Mouse (Mus musculus): ENCODE data around the gene Elovl2.

The Elovl2 gene

DNA sequence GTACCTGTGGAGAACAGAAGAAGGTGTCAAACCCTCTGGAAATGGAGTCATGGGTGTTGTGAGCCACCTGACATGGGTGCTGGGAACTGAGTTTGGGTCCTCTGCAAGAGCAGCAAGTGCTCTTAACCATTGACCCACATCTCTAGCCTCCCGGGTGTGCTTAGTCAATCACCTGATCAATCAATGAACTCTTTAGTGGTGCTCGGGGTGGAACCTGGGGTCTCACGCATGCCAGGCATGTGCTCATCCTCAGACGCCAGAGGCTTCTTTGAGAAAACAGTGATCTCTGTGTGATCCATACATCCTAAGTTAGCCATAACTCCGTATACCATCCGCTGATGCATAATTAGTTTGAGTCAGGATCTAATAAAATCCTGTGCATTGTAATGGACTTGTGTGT is 15.0 kb upstream of the Elovl2 start:
- WGBS = 94% methylated on average over 6 of the region's 6 CpGs

DNA sequence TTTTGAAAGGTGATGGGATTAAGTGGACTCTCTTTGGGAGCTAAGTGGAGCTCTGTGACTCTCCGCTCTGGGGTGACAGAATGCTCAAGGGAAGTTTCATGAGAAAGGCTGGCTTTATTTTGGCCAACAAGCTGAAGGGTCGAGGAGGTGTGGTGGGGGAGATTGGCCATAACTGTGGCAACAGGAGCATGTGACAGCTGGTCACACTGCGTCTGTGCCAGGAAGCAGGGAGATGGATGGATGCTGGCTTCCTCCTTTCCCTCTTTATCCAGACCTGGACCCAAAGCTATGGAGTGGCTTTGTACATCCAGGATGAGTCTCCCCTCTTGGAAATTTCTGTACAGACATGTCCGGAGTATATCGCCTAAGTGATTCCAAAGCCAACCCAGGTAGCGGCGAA is 13.0 kb upstream of the Elovl2 start:
- 87% methylated on average over 7 of the region's 7 CpGs for WGBS

DNA sequence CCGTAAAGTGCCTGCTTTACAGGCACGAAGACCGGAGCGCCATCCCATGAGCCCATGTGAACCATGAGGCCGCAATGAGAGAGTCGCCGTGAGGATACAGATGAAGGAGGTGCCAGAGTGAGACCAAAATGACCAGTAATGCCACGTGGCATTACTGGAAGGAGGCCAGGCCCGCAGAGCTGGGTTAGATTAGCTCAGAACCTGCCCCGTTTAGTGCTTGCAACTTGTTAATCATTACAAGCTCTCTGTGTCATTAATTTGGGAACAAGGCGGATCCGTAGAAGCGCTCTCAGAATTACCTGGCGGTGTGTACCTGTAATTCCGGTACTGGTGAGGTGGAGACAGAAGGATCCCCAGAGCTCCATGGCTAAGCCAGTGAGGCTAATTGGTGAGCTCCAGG is 12.0 kb upstream of the Elovl2 start:
- 91% methylated on average over 15 of the region's 15 CpGs for WGBS

DNA sequence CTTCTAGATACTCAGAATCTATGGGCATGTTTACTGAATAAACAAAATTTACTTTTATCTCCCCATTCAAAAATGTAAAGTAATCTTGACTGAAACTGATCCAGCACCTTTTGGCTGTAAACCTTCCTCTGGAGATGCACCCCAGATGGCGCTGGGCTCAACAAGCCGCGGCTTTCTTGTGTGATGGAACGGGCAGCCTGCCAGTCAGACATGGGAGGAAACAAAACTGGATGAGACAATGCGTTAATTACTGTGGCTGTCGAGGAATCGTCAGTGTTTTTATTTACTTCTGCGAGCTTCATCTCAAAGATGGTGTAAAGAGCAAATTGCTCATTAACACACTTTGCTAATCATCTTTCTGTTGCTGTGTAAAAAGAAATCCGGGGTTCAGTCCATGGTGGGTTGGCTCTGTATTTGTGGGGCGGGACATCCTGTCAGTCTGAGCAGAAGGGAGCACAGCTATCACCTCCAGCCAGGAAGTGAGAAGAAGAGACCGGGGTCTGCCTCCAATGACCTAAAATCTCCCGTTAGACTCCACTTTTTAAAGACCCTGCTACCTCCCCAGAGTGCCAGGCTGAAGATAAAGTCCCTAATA is 11.3 kb upstream of the Elovl2 start:
- WGBS = 25% methylated on average over 12 of the region's 12 CpGs

DNA sequence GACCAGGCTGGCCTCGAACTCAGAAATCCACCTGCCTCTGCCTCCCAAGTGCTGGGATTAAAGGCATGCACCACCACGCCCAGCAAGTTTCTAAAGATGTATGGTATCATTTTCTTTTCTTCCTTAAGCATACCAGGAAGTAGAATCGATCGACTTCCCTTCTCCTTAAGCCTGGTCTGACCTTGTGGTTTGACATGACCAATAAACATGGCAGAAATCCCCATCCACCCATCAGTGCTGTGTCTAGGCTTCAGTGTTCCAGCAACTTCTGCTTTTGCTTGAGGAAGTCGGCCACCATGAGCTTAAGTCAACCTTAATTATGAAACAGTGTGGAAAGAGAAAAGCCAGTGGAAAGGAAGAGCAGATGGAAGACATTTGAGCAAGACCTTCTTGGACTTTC is 10.1 kb upstream of the Elovl2 start:
- 86% methylated on average over 5 of the region's 5 CpGs for WGBS

DNA sequence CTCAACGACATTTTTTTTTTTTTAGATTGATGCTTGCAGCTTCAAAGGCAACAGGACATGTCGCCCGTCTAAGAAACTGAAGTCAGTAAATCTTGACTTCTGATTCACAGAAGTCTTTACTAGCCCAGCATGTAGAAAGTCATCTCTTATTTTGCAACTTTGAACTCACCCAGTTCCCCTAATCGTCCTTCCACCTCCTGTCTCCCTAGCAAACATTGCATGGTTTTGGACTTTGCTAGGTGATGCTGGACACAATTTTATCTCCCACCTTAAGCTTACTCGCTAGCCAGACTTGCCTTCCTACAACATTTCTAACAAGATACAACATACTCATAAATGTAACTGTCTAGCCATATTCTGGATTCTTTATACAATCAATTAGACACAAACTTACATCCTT is 7.9 kb upstream of the Elovl2 start:
- 86% methylated on average over 5 of the region's 5 CpGs for WGBS

DNA sequence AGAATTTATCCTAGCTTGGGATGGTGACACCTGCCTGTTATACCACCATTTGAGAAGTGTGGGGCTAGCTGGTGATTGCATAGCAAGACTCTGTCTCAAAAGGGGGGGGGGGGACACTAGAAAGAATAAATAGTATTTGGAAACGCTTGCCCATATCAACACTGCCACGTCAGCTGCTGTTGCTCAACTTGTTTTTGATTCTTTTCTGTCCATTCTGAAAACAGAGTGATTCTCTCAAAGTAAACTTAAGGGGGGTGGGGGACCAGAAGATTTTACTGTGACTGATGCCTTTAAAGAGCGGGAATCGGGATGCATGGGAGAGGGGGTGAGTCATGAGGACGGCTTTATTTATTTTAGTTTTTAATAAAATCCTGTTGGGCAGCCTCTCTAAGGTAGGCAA is 6.3 kb upstream of the Elovl2 start:
- WGBS = 80% methylated on average over 5 of the region's 5 CpGs

DNA sequence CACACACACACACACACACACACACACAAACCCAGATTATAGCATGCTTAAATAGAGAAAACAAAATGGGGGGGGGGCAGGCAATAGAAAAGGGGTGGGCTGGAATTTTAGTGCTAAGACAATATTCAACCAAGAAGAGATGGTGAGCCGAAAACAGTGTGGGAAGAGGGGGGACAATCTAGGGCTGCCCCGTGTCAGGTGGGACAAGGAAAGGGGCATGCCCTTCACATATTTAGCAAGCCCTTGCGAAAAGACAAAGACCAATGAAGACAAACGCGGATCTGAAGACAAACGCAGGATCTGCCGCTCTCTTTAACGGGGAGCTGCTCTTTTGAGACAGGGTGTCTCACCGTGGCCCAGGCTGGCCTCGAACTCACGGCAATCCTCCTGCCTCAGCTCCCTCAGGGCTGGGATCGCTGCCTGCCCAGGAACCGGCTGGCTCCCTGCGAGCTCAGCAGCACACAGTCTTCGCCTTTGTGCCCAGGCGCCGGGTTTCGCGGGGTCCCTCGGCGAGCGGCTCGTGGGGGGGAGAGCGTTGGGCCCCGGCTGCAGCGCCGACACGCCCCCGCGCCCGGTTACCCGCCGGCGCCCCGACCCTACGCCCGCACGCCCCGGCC is 410 bp downstream of the Elovl2 start:
- WGBS = 1% methylated on average over 35 of the region's 39 CpGs

DNA sequence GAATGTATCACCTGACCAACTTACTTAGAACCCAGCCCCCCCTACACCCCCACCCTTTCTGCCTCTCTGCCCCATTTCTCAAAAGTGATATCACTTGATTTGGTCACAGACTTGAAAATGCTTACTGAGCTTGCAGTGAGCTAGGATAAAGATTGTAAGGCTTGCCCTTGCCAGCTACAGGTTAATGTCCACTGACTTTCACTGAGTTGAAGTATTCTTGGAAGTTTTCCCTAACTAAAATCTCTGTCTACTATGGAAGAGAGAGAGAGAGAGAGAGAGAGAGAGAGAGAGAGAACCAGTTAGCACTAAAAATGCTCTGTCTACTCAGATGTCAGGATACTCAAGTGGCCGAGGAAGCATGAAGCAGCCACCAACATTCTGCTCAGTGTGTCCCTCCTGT is 1.1 kb downstream of the Elovl2 start:
- WGBS = 30% methylated on average over 1 of the region's 1 CpGs

DNA sequence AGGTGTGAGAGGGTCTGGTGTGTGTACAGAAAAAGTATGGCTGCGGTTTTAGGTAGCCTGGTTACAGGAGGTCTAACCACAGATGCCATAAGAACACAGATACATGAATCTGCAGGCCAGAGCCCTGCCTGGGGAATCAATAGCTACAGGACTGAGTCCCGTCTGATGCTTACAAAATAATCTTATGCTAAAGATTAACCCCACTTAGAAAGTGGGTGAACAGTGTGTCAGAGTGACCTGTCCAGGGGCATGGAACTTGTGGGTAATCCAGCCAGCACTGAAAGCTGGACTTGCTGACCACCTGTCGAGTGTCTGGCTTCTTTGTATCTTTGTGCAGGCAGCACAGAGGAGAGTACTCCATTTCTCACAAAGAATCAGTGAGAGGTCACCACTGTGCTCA is 4.0 kb downstream of the Elovl2 start:
- 87% methylated on average over 3 of the region's 3 CpGs for WGBS

DNA sequence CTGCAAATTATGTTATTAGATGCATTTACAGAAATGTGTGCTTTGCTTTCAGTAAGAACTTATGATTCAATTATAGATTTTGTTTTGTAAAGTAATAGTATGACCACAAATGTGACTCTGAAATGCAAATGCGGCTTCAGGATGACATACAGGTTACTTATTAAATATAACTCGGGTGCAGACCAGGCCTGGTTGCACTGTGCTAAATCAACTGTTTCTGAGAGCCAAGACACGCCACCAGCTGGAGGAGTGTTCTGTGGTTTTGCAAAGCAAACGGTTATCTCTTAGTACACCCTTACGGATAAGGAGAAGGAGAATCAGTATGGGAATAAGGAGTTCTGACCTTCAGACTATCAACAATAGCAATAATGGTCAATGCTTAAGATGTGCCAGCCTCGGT is 4.5 kb downstream of the Elovl2 start:
- WGBS = 84% methylated on average over 6 of the region's 6 CpGs

DNA sequence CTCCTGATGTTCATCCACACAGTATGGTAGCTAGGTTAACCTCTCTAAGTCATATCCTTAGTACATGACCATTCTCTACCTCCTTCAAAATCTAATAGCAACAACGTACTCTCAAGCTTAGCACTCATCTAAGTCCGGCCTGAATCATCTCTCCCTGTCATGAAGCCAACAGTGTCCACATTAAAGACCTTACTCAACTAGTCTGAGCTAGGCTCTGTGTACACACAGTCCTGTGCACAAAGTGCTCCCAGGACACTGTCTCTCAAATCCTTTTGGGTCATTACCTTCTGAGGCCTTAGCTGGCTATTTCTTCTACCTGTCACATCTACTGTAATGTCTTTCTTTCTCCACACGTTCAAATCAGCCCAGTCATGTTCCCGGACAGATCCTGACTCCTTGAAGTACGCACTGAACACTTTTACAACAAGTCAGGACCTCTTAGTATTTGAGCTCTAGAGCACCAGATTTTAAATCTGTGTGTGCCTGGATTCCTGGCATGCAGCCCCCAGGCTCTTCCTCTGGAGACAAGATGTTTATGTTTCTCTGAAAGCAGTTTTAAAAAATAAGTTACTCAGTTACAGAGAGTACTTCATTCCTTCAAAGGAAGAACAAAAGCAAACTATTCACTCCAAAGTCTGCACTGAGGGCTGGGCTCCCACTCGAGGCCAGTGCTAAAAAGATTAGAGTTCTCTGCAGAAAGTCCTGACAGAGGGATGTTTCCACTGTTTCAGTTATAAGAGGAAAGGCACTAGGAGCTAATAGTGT is 7.5 kb downstream of the Elovl2 start:
- WGBS = 74% methylated on average over 6 of the region's 6 CpGs

DNA sequence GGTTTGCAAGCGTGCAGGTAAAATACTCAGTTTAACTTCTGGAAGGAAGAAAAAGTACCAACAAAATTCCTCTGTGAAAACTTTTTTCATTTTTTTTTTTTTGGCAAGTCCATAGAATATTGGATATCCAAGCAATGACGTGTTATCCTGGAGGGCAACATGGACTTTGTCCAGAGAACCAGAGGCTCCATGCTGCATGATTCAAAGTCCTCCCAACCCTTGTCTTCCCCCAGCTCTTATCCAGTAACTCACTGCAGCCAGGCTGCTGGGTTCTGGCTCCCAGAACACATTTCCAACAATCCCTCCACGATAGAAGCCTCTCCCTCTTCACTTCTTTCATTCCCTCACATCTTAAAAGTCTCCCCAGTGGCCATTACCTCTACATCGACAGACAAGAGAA is 8.9 kb downstream of the Elovl2 start:
- WGBS = 82% methylated on average over 4 of the region's 4 CpGs

DNA sequence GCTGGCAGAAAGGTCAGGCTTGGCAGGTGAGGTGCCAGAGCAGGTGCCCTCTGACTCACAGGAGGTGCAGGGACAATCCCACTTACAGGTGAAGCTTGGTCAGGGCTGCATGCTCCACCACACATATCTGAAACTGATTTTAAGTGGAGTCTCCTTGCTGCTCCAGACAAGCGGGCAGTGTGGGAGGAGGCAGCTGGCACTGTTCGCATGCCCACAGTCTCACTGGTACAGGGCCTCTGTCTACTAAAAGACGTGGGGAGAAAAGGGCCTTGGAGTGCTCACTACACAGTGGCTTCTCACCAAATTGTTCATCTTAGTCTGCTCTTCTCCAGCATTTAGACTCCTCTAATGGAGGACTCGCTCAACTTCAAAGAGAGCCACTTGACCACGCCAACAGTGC is 14.0 kb downstream of the Elovl2 start:
- 53% methylated on average over 5 of the region's 5 CpGs for WGBS

DNA sequence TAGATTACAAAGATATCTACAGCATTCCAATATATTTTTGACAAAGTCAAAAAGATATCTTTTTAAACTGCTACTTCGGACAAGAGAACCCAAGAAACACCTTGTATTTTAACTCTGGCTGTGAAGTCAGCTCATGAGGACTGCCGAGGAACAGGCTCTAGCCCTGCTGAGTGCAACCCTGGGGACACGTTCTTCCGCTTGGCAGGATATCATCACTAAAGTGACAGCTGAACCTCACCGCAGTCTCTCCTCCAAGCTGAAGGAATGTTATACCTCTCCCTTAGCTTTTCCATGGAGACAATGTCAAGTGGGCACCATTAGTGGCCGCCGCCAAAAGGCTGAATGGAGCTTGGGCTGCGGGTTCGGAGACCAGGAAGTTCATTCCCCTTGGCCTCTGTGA is 16.5 kb downstream of the Elovl2 start:
- 76% methylated on average over 9 of the region's 9 CpGs for WGBS

DNA sequence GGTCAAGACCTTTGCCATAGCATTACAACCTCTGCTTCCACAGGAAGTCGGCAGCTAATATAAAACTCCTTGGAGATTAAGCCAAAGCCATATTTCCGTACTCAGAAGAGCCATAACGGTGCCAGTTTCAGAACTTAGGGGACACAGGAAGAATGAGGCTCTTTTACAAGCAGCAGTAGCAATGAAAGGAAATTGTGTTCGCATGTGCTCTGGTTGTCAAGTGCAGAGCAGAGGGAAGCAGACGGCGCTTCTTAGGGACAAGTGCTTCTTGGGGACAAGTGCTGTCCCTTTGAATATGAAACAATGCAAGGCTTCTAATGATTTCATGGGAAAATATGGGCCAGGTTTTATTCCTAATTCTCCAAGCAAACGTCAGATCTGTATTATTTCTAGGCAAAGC is 16.9 kb downstream of the Elovl2 start:
- WGBS = 49% methylated on average over 7 of the region's 7 CpGs

DNA sequence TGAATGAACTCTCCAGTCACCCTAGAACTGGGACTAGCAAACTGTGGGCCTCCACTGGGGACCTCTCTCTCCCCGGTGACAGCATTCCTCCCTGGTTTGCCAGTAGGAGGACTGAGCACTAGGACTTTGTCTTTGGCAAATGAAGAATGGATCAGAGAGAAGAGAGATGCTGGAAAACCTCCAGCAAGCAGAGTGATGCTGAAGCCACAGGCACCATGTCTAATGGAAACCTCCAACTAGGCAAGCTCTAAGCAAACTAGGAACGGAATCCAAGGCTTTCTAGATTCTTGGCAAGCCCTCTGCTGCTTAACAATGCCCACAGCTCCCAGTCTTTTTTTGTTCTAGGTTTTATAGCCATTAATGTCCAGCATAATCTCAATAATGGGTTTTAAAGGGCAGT is 19.3 kb downstream of the Elovl2 start:
- WGBS = 68% methylated on average over 2 of the region's 2 CpGs

DNA sequence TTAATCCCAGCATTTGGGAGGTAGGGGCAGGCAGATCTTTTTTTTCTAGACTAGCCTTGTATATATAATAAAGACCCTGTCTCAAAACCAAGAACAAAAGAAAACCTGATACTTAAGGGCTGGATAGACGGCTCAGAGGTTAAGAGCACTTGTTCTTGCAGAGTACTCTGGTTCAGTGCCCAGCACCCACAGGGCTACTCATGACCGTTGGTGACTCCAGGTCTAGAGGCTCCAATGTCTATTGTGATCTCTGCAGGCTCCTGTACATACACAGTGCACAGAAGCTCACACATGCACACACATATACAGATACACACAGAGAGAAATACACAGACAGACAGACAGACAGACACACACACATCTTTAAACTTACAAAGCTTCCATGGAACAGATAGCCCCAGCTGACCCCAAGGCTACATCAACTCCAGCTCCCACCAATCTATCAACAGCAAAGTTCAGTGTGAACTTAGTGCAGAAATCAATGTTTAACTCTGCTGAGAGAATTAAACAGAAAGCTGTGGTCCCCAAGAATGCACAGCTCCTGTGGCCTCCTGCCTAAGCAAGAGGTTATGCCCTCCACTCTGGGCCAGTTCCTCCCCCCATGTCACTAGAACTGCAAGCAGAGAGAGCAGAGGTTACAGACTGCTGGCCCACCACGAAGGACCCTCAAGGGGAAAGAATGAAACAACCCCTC is 24.4 kb downstream of the Elovl2 start:
- 82% methylated on average over 3 of the region's 3 CpGs for WGBS

DNA sequence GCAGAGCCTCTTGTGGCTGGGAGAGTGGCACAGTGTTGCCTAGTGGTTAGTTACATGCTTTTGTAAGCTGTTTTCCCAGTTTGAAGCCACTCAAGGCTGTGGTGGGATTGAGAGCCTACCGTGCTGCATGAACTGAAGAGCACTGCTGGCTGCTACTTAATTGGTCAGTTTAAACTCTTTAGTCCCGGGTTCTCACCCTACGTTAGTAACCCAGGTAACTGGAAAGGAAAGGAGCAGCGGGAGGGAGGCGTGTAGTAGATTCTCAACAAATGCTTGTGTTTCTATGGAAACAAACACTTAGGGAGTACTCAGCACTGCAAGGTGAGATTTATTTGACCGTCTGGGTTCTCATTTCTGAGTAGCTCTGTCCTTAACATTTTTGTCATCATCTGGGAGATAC is 32.3 kb downstream of the Elovl2 start:
- WGBS = 69% methylated on average over 6 of the region's 6 CpGs

DNA sequence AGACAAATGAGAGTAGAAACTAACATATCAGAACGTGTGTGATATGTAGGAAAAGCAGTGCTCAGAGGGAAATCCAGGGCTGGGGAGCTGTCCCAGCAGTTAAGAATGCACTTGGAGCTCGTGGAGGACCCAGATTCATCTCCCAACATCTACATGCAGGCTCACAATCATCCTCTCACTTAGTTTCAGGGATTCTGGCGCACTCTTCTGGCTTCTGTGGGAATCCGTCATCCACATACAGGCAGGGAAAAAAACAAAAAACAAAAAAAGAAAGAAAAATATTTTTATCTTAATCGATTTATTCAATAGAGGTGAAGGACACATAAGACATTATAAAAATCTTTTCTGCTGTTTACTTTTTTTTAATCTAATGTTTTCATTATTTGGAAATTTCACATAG is 61.8 kb downstream of the Elovl2 start:
- WGBS = 67% methylated on average over 5 of the region's 5 CpGs

DNA sequence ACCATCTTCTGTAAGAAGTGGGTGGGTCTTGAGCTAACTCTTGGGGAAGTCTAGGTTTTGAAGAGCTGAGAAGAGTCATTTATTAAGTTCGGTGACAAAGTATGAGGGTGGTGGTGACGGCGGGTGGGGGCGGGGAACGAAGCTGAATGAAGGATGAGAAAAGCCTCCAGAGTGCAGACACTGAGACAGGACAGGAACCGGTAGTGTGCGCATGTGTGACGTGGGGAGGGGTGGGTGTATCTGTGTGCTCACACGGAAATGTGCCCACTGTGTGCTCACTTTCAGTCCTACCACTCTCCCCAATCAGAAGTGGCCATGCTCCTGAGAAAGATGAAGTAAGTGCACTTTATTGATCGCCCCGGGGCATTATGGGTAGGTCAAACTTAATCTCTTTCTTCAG is 67.1 kb downstream of the Elovl2 start:
- WGBS = 85% methylated on average over 11 of the region's 11 CpGs

DNA sequence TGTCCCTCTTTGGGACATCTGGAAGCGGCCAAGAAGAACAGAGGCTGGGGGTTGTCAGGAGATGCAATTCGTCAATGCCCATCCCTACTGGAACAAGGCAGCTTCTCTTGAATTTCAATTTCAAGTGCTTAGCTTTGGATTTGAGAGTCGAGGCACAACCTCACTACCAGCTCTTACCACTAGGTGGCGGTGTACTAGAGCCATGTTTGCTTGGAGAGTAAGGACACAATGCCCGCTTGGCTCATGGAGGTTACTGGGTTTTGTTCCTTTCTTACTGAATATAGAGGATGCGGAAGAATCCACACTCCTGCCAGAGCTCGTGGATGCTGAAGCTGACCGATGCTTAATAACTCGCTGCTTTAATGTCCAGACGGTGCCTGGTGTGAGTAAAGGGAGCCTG is 73.9 kb downstream of the Elovl2 start:
- WGBS = 68% methylated on average over 10 of the region's 10 CpGs

DNA sequence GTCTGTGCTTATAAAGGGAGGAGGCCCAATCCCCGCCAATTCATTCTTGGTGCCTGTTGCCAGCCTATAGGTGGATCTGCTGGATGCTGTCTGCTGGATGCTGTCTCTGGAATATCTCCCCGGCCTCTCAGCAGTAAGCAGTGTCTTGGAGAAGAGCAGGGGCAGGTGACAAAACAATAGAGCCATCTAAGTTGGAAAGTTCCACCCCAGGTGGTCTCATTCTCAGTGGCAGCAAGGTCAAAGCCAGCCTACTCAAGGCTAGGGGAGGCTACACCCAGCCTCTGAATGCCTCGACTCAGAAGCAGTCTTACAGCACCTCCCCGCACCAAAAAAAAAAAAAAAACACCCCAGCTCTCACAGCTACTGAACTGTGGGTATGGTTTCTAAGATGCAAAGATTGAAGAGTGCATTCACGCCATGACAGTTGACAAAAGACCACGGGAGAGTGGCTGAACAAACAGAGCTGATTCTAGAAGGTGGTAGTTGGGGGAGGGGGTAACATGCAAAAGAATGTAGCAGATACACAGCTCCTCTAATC is 74.7 kb downstream of the Elovl2 start:
- 90% methylated on average over 6 of the region's 6 CpGs for WGBS

Data from cerebral cortex, adult 2 months (tissue).